Mouse (Mus musculus): ENCODE data around the gene Rab43. TPM values are rescaled to one million over a fixed set of nuclear protein-coding genes. Genes with fewer than 3 reads are reported as not detected.
"Not testable (repeated sequence)": the region's sequence is repeated elsewhere in the genome, so short reads cannot be mapped to it uniquely, and the experiment has no call there.

Gene Rab43
- polyA plus RNA-seq, 1 experiment from 2014 or later: 18.6 TPM

DNA sequence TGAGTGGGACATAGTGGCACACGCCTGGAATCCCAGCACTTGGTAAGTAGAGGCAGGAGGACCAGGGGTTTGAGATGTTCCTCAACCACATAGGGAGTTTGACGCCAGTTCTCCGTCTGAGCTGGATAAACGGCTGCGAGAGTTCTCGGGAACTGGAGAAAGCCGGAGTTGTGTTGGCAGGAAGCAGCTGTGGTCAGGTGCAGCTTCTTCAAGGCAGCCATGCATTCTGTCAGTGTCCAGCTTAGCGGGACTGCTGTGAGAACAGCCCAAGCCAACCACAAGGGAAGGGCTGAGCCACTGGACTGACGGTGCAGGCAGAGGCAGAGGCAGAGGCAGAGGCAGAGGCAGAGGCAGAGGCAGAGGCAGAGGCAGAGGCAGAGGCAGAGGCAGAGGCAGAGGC is 37.1 kb downstream of the Rab43 start:
- H3K4me2 ChIP-seq (ENCODE audit: low read depth, low read length): no peak overlapping the region
- no peak for ATAC-seq (ENCODE audit: low read depth)
- H3K9me3 ChIP-seq (ENCODE audit: control insufficient read depth, low read length): no peaks in the 10 kb centered on the region
- DNase-seq (ENCODE audit: low spot score): no peak
- 79% methylated on average over 9 of the region's 9 CpGs for WGBS
- H3K4me3 ChIP-seq (ENCODE audit: low read depth, low read length): no peak overlapping the region
- H3K4me1 ChIP-seq (ENCODE audit: control insufficient read depth, insufficient read depth, low read length): no peaks in the 10 kb centered on the region
- H3K27me3 ChIP-seq (replicated peaks; ENCODE audit: control insufficient read depth, insufficient read depth, low read length): no peaks in the 10 kb centered on the region
- H3K27ac ChIP-seq (replicated peaks; ENCODE audit: low read depth, low read length): no peak overlapping the region
- H3K9ac ChIP-seq (ENCODE audit: low read depth, low read length): no peak overlapping the region
- H3K36me3 ChIP-seq (ENCODE audit: control insufficient read depth, insufficient read depth, low read length): no peaks in the 10 kb centered on the region

- DNase-seq (ENCODE audit: low spot score) (no peak), ATAC-seq (ENCODE audit: low read depth) (no peak)
- WGBS: 41% methylated on average over 1 of the region's 1 CpGs
- Histone ChIP-seq H3K36me3 (ENCODE audit: control insufficient read depth, insufficient read depth, low read length) (no peaks in the 10 kb centered on the region), H3K27ac (replicated peaks; ENCODE audit: low read depth, low read length) (no peak overlapping the region), H3K27me3 (replicated peaks; ENCODE audit: control insufficient read depth, insufficient read depth, low read length) (no peaks in the 10 kb centered on the region), H3K4me1 (ENCODE audit: control insufficient read depth, insufficient read depth, low read length) (no peaks in the 10 kb centered on the region), H3K9ac (ENCODE audit: low read depth, low read length) (no peak overlapping the region), H3K4me2 (ENCODE audit: low read depth, low read length) (no peak overlapping the region), H3K9me3 (ENCODE audit: control insufficient read depth, low read length) (no peaks in the 10 kb centered on the region), H3K4me3 (ENCODE audit: low read depth, low read length) (no peak overlapping the region)
Observed at GRCm38 (mm10) chr6:87774466-87774865, 37.5 kb downstream of the Rab43 start.

DNA sequence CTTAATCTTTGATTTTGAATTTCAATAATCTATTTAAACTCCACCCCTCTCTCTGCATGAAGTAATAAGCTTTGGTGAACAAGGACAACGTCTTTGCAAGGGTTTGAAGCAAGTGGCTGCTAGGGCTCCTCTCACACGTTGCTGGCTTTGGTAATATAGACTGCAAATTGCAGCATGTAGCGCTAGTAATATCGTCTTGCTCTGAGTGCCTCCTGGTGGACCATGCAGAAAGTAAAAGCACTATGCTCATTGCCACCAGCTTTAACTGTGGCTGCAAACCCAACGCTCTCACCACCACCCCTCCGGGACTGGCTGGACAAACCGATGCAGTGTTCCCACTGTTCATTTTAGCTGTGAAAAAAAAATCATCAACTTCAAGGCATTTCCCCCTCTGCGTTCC is 41.3 kb downstream of the Rab43 start:
- ATAC-seq (ENCODE audit: low read depth): no peak
- Histone ChIP-seq H3K9ac (ENCODE audit: low read depth, low read length) (no peak overlapping the region), H3K27ac (replicated peaks; ENCODE audit: low read depth, low read length) (no peak overlapping the region), H3K9me3 (ENCODE audit: control insufficient read depth, low read length) (no peaks in the 10 kb centered on the region), H3K4me3 (ENCODE audit: low read depth, low read length) (no peak overlapping the region), H3K4me1 (ENCODE audit: control insufficient read depth, insufficient read depth, low read length) (no peaks in the 10 kb centered on the region), H3K36me3 (ENCODE audit: control insufficient read depth, insufficient read depth, low read length) (no peaks in the 10 kb centered on the region), H3K27me3 (replicated peaks; ENCODE audit: control insufficient read depth, insufficient read depth, low read length) (no peaks in the 10 kb centered on the region), H3K4me2 (ENCODE audit: low read depth, low read length) (no peak overlapping the region)
- DNase-seq (ENCODE audit: low spot score): peak; percentile 28
- WGBS: 50% methylated on average over 8 of the region's 8 CpGs

DNA sequence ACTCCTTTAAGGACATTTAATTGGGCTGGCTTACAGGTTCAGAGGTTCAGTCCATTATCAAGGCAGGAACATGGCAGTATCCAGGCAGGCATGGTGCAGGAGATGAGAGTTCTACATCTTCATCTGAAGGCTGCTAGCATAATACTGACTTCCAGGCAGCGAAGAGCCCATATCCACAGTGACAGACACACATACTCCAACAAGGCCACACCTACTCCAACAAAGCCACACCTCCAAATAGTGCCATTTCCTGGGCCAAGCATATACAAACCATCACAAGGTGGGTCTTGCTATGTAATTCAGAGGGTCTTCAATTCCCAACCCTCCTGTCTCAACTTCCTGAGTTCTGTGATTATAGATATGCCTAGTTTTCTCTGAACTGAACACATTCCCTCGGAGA is 47.7 kb downstream of the Rab43 start:
- not testable (repeated sequence) for H3K4me1 ChIP-seq (ENCODE audit: control insufficient read depth, insufficient read depth, low read length); H3K36me3 ChIP-seq (ENCODE audit: control insufficient read depth, insufficient read depth, low read length); ATAC-seq (ENCODE audit: low read depth); H3K27ac ChIP-seq (replicated peaks; ENCODE audit: low read depth, low read length); H3K4me3 ChIP-seq (ENCODE audit: low read depth, low read length); H3K4me2 ChIP-seq (ENCODE audit: low read depth, low read length); DNase-seq (ENCODE audit: low spot score); H3K9me3 ChIP-seq (ENCODE audit: control insufficient read depth, low read length); H3K9ac ChIP-seq (ENCODE audit: low read depth, low read length); H3K27me3 ChIP-seq (replicated peaks; ENCODE audit: control insufficient read depth, insufficient read depth, low read length)
- 86% methylated on average over 2 of the region's 2 CpGs for WGBS

- no peak overlapping the region for H3K4me2 ChIP-seq (ENCODE audit: low read depth, low read length)
- H3K9me3 ChIP-seq (ENCODE audit: control insufficient read depth, low read length): no peaks in the 10 kb centered on the region
- H3K4me1 ChIP-seq (ENCODE audit: control insufficient read depth, insufficient read depth, low read length): no peaks in the 10 kb centered on the region
- H3K4me3 ChIP-seq (ENCODE audit: low read depth, low read length): no peak overlapping the region
- H3K9ac ChIP-seq (ENCODE audit: low read depth, low read length): no peak overlapping the region
- H3K36me3 ChIP-seq (ENCODE audit: control insufficient read depth, insufficient read depth, low read length): no peaks in the 10 kb centered on the region
- no peak overlapping the region for H3K27ac ChIP-seq (replicated peaks; ENCODE audit: low read depth, low read length)
- no peaks in the 10 kb centered on the region for H3K27me3 ChIP-seq (replicated peaks; ENCODE audit: control insufficient read depth, insufficient read depth, low read length)
- no peak for DNase-seq (ENCODE audit: low spot score)
- 60% methylated on average over 4 of the region's 4 CpGs for WGBS
- ATAC-seq (ENCODE audit: low read depth): no peak
Observed at GRCm38 (mm10) chr6:87763376-87764280, 48.3 kb downstream of the Rab43 start.

DNA sequence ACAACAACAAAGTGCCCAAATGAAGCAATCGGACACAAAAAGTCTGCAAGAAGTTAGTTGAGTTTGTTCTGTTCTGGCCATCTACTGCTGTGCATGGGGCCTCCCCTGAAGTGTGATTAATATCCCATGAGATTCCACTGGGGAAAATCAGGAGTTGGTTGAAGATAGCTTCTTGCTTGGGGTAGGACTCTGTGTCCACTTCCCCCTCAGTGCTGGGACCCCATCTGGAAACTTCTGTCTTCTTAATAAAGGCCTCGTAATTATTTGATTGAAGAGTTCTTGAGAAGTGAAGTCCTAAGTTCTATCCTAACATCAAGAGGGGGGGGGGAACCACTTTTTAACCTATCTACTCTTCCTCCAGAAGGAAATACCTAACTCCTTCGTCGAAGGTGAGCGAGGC is 49.8 kb downstream of the Rab43 start:
- H3K4me3 ChIP-seq (ENCODE audit: low read depth, low read length): no peak overlapping the region
- H3K4me2 ChIP-seq (ENCODE audit: low read depth, low read length): no peak overlapping the region
- WGBS: 83% methylated on average over 5 of the region's 5 CpGs
- H3K9ac ChIP-seq (ENCODE audit: low read depth, low read length): no peak overlapping the region
- H3K9me3 ChIP-seq (ENCODE audit: control insufficient read depth, low read length): no peaks in the 10 kb centered on the region
- H3K27me3 ChIP-seq (replicated peaks; ENCODE audit: control insufficient read depth, insufficient read depth, low read length): no peaks in the 10 kb centered on the region
- no peak for DNase-seq (ENCODE audit: low spot score)
- ATAC-seq (ENCODE audit: low read depth): no peak
- H3K27ac ChIP-seq (replicated peaks; ENCODE audit: low read depth, low read length): no peak overlapping the region
- no peaks in the 10 kb centered on the region for H3K4me1 ChIP-seq (ENCODE audit: control insufficient read depth, insufficient read depth, low read length)
- H3K36me3 ChIP-seq (ENCODE audit: control insufficient read depth, insufficient read depth, low read length): no peaks in the 10 kb centered on the region

- WGBS: 71% methylated on average over 3 of the region's 3 CpGs
- H3K27ac ChIP-seq (replicated peaks; ENCODE audit: low read depth, low read length): no peak overlapping the region
- H3K4me1 ChIP-seq (ENCODE audit: control insufficient read depth, insufficient read depth, low read length): no peaks in the 10 kb centered on the region
- no peak overlapping the region for H3K9ac ChIP-seq (ENCODE audit: low read depth, low read length)
- no peaks in the 10 kb centered on the region for H3K9me3 ChIP-seq (ENCODE audit: control insufficient read depth, low read length)
- DNase-seq (ENCODE audit: low spot score): no peak
- no peaks in the 10 kb centered on the region for H3K36me3 ChIP-seq (ENCODE audit: control insufficient read depth, insufficient read depth, low read length)
- H3K4me3 ChIP-seq (ENCODE audit: low read depth, low read length): no peak overlapping the region
- ATAC-seq (ENCODE audit: low read depth): no peak
- no peak overlapping the region for H3K4me2 ChIP-seq (ENCODE audit: low read depth, low read length)
- no peaks in the 10 kb centered on the region for H3K27me3 ChIP-seq (replicated peaks; ENCODE audit: control insufficient read depth, insufficient read depth, low read length)
Observed at GRCm38 (mm10) chr6:87759850-87760249, 52.1 kb downstream of the Rab43 start.

DNA sequence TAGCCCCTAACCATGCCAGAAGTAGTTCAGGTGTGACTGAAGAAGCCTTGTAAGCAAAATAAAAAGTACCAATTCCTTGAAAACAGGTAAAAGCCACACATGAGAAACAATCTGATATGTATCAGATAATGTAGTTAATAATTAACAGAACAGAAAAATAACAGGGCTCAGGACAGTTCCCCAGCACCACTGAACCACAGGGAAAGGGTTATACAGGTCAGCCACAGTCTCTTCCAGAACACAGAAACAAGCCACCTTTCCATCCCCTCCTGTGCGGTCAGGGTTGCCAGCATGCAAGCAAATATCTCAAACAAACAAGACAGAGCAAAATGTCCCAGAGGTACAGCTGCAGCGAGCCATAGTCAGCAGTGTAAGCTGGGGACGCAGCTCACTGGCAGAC is 52.6 kb downstream of the Rab43 start:
- Histone ChIP-seq H3K4me2 (ENCODE audit: low read depth, low read length) (no peak overlapping the region), H3K27ac (replicated peaks; ENCODE audit: low read depth, low read length) (no peak overlapping the region), H3K4me1 (ENCODE audit: control insufficient read depth, insufficient read depth, low read length) (no peaks in the 10 kb centered on the region), H3K4me3 (ENCODE audit: low read depth, low read length) (no peak overlapping the region), H3K9me3 (ENCODE audit: control insufficient read depth, low read length) (no peaks in the 10 kb centered on the region), H3K36me3 (ENCODE audit: control insufficient read depth, insufficient read depth, low read length) (no peaks in the 10 kb centered on the region), H3K9ac (ENCODE audit: low read depth, low read length) (no peak overlapping the region), H3K27me3 (replicated peaks; ENCODE audit: control insufficient read depth, insufficient read depth, low read length) (no peaks in the 10 kb centered on the region)
- WGBS: 56% methylated on average over 3 of the region's 3 CpGs
- ATAC-seq (ENCODE audit: low read depth): no peak
- no peak for DNase-seq (ENCODE audit: low spot score)

DNA sequence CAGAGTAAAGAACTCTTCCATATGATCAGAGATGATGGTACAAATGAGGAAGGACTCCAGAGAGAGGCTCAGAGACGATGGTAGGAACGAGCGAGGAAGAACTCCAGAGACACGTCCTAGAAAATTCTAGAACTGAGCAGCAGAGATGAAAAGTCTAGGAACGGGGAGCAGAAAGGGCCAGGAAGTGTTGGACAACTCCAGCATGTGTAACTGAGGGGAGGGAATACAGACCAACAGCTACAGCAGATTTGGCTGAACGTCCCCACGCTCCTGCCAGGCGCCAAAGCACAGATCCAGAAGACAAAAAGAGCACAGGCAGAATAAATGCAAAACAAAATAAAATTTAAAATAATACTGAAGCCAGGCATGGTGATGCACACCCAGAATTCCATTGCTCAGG is 55.1 kb downstream of the Rab43 start:
- Histone ChIP-seq H3K4me2 (ENCODE audit: low read depth, low read length) (no peak overlapping the region), H3K36me3 (ENCODE audit: control insufficient read depth, insufficient read depth, low read length) (no peaks in the 10 kb centered on the region), H3K27ac (replicated peaks; ENCODE audit: low read depth, low read length) (no peak overlapping the region), H3K27me3 (replicated peaks; ENCODE audit: control insufficient read depth, insufficient read depth, low read length) (no peaks in the 10 kb centered on the region), H3K9ac (ENCODE audit: low read depth, low read length) (no peak overlapping the region), H3K9me3 (ENCODE audit: control insufficient read depth, low read length) (no peaks in the 10 kb centered on the region), H3K4me3 (ENCODE audit: low read depth, low read length) (no peak overlapping the region), H3K4me1 (ENCODE audit: control insufficient read depth, insufficient read depth, low read length) (no peaks in the 10 kb centered on the region)
- DNase-seq (ENCODE audit: low spot score) (no peak), ATAC-seq (ENCODE audit: low read depth) (no peak)
- 85% methylated on average over 8 of the region's 8 CpGs for WGBS
